Mouse (Mus musculus): ENCODE measurements around the gene Mllt3. TPM values are rescaled to one million over a fixed set of nuclear protein-coding genes. Genes with fewer than 3 reads are reported as not detected.

The Mllt3 gene
- polyA plus RNA-seq (2017; shearing (Covaris generic)): 197 TPM

GRCm38 (mm10) chr4:88033216-88033653, at the start of gene Mllt3:
Mllt3 (minus strand) TSS chr4:88033364.

Other genes starting within 250 kb of the Mllt3 start
- gene Focad, start 61.3 kb upstream of the Mllt3 start, polyA plus RNA-seq (2017; shearing (Covaris generic)): 21.1 TPM